Mouse (Mus musculus) midbrain, embryonic 16.5 days (tissue): ENCODE data around the gene Gm20604. TPM values are rescaled to one million over a fixed set of nuclear protein-coding genes. Genes with fewer than 3 reads are reported as not detected.

Experiments used
- ATAC-seq: fragments of 200-750 bp; cut with Nextera tagmentation; 2 replicates; pipeline ENCODE4 v1.8.0; 2017; ENCODE audit warnings: moderate TSS enrichment
- H3K27ac ChIP-seq: fragments of 300-500 bp; sonication (generic); 2 replicates; pipeline ENCODE4 v1.5.1; 2014; ENCODE audit warnings: mild to moderate bottlenecking, low read length, mixed read lengths
- H3K27me3 ChIP-seq: fragments of 300-500 bp; sonication (generic); 2 replicates; pipeline ENCODE4 v1.6.1; 2014; ENCODE audit warnings: low read depth, low read length, mixed read lengths; ENCODE audit not compliant: control insufficient read depth, insufficient read depth
- H3K36me3 ChIP-seq: fragments of 300-500 bp; sonication (generic); 2 replicates; pipeline ENCODE4 v1.6.1; 2014; ENCODE audit warnings: mild to moderate bottlenecking, low read length, moderate library complexity, mixed read lengths; ENCODE audit not compliant: control insufficient read depth, insufficient read depth
- H3K4me1 ChIP-seq: fragments of 300-500 bp; sonication (generic); 2 replicates; pipeline ENCODE4 v1.6.1; 2014; ENCODE audit warnings: mild to moderate bottlenecking, low read length, mixed read lengths; ENCODE audit not compliant: control insufficient read depth, insufficient read depth
- H3K4me2 ChIP-seq: fragments of 300-500 bp; sonication (generic); 2 replicates; pipeline ENCODE4 v1.6.1; 2014; ENCODE audit warnings: mild to moderate bottlenecking, low read length, mixed read lengths
- H3K4me3 ChIP-seq: fragments of 300-500 bp; sonication (generic); 2 replicates; pipeline ENCODE4 v1.5.1; 2014; ENCODE audit warnings: low read depth, mild to moderate bottlenecking, low read length, moderate library complexity, mixed read lengths
- H3K9ac ChIP-seq: fragments of 300-500 bp; sonication (generic); 2 replicates; pipeline ENCODE4 v1.6.1; 2014; ENCODE audit warnings: low read depth, low read length, mixed read lengths
- H3K9me3 ChIP-seq: fragments of 300-500 bp; sonication (generic); replicated peaks from 2 replicates; pipeline ENCODE4 v1.6.1; 2014; ENCODE audit warnings: mild to moderate bottlenecking, low read length, mixed read lengths; ENCODE audit not compliant: control insufficient read depth, poor library complexity, severe bottlenecking
- WGBS: fragments of 180-500 bp; shearing (Covaris S2); extraction: QIAGEN DNeasy Blood & Tissue Kit; methylation state at CpG from one replicate; pipeline ENCODE4 v1.1.7; 2014; 5-methylcytosine and 5-hydroxymethylcytosine counted together
- polyA plus RNA-seq: library from polyadenylated mRNA; unstranded; fragments of >200 nt; fragmentation: Nextera tagmentation; extraction: Ambion mirVana; gene quantifications from 2 replicates; pipeline ENCODE4 v1.2.1, GENCODE M21; 2015

The Gm20604 gene
- polyA plus RNA-seq, 1 experiment from 2014 or later: 50.9 TPM

DNA sequence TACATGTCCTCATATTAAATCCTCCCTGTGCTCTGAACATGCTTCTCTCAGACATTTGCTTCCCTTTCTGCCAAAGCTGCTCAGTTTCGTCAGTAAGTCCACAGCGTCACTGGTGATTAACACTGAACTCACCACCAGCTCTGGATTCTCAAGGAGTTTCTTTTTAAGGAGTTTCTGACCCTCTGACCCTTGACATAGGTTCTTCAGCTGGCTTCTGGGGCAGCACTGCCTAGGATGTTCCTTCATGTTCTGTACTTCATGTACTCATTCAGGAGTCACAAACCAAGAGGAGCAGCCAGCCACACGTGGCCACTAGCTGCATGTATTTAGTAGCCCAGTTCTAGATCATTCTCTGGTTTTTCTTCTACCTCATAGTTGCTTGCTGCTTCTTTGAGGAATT is 10.2 kb downstream of the Gm20604 start:
- H3K9me3 ChIP-seq: no peaks in the 10 kb centered on the region
- 88% methylated on average over 3 of the region's 3 CpGs for WGBS

GRCm38 (mm10) chr12:102744839-102745238 is 13.6 kb downstream of the Gm20604 start:
- Histone ChIP-seq H3K9ac (no peak overlapping the region), H3K9me3 (no peaks in the 10 kb centered on the region), H3K4me3 (no peak overlapping the region), H3K4me2 (peak overlapping the region; percentile 97), H3K4me1 (peaks cover 23% of the 10 kb centered on the region), H3K27ac (no peak overlapping the region), H3K36me3 (peaks cover 3% of the 10 kb centered on the region; the same call in 1 of the 2 replicates), H3K27me3 (no peaks in the 10 kb centered on the region)
- ATAC-seq: no peak
- WGBS: 64% methylated on average over 6 of the region's 6 CpGs

More for the DNA sequence above, 10.2 kb downstream of the Gm20604 start:
- no peak for ATAC-seq
- Histone ChIP-seq H3K27me3 (no peaks in the 10 kb centered on the region), H3K36me3 (peaks cover 3% of the 10 kb centered on the region; the same call in 1 of the 2 replicates), H3K4me3 (no peak overlapping the region), H3K4me2 (no peak overlapping the region), H3K9ac (no peak overlapping the region), H3K27ac (no peak overlapping the region), H3K4me1 (peaks cover 9% of the 10 kb centered on the region)

GRCm38 (mm10) chr12:102743589-102744574 is 14.6 kb downstream of the Gm20604 start, which contains the start of the genes Moap1 and Tmem251:
TSS of gene Moap1 (minus strand) at chr12:102743661.
TSS of gene Tmem251 (plus strand) at chr12:102743762.
- ATAC-seq: peak; percentile 97
- Histone ChIP-seq H3K4me2 (peak within 1 kb of the TSS; percentile 97), H3K9me3 (no peaks in the 10 kb centered on the region), H3K27me3 (no peaks in the 10 kb centered on the region), H3K4me1 (peaks cover 23% of the 10 kb centered on the region), H3K36me3 (no peaks in the 10 kb centered on the region), H3K4me3 (peak within 1 kb of the TSS; percentile 86), H3K27ac (peak within 1 kb of the TSS; percentile 94), H3K9ac (peak within 1 kb of the TSS; percentile 94)
- WGBS: under 1% methylated on average over 63 of the region's 63 CpGs

DNA sequence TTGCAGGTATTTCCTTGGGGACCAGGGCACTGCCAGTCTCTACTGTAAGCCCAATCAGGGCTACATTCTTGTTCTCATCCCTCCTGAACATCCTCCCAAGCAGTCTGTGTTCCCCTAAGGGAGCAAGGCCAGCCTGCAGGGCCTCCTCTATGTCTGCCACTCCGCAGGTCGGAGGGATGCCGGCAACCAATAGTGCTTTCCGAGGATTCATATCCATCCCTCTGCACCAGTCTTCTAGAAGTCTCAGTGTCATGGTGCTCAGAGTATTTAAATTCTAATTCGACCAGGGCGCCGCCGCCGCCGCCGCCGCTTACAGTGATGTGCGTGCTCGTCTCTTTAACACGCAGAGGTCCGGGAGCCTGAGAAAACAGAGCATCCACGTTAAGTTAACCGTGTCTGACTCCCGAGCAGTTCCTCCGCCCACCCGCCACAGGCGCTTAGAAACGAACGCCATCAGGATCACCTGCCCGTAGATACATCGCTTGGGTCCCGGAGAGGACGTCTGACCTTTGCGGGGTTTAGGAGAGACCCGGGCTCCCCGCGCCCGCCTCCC is 15.4 kb downstream of the Gm20604 start:
- Histone ChIP-seq H3K27me3 (no peaks in the 10 kb centered on the region), H3K4me2 (peak overlapping the region; percentile 97), H3K36me3 (no peaks in the 10 kb centered on the region), H3K27ac (peak overlapping the region; percentile 94), H3K9ac (peak overlapping the region; percentile 94), H3K9me3 (no peaks in the 10 kb centered on the region), H3K4me3 (peak overlapping the region; percentile 86), H3K4me1 (peaks cover 23% of the 10 kb centered on the region)
- WGBS: under 1% methylated on average over 33 of the region's 33 CpGs
- peak; percentile 83 for ATAC-seq

DNA sequence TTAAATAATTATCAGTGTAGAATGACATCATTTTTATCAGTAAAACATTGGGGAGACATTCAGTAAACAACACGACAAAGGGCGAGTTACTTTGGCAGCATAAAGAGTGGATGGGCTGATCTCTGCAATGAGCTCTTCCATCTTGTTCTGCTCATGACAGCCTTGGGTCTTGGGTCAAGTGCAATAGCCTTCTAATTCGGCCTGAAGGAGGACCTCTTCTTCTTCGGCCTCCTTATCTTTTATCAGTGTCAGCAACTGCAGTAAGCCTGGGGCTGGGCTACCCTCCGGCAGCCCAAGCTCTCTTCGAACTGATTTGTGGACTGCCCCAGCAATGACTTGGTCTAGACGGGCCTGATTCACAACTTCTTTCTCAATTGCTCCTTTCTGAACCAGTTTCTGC is 16.4 kb downstream of the Gm20604 start:
- Histone ChIP-seq H3K9me3 (no peaks in the 10 kb centered on the region), H3K27ac (no peak overlapping the region), H3K9ac (peak overlapping the region; percentile 94; the same call in 1 of the 2 replicates), H3K4me2 (peak overlapping the region; percentile 97; the same call in 1 of the 2 replicates), H3K27me3 (no peaks in the 10 kb centered on the region), H3K36me3 (no peaks in the 10 kb centered on the region), H3K4me1 (peaks cover 23% of the 10 kb centered on the region), H3K4me3 (no peak overlapping the region)
- no peak for ATAC-seq
- 87% methylated on average over 7 of the region's 7 CpGs for WGBS

DNA sequence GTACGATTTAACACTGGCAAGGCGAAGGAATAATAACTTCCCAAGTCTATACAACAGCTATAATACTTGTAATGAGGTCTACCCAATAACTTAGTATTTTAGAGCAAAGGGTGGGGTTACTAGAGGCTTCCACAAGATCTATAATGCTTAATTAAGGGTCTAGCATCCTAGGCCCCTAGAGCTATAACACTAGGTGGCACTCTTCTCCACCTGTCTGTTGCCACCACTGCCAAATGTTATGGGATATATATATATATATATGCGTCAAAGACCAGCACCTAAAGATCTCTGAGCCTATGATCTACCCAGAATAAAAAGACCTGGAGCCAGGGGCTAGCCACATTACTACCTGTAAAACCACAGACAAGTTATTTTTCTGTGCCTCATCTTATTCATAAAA is 18.2 kb downstream of the Gm20604 start:
- WGBS: 62% methylated on average over 3 of the region's 3 CpGs
- no peak overlapping the region for H3K27ac ChIP-seq
- H3K4me2 ChIP-seq: no peak overlapping the region
- no peaks in the 10 kb centered on the region for H3K36me3 ChIP-seq
- H3K4me1 ChIP-seq: peaks cover 23% of the 10 kb centered on the region
- H3K4me3 ChIP-seq: no peak overlapping the region
- no peak overlapping the region for H3K9ac ChIP-seq
- no peak for ATAC-seq
- H3K9me3 ChIP-seq: no peaks in the 10 kb centered on the region
- no peaks in the 10 kb centered on the region for H3K27me3 ChIP-seq

- no peak for ATAC-seq
- 79% methylated on average over 5 of the region's 5 CpGs for WGBS
- Histone ChIP-seq H3K9me3 (no peaks in the 10 kb centered on the region), H3K27me3 (no peaks in the 10 kb centered on the region), H3K4me1 (peaks cover 14% of the 10 kb centered on the region), H3K9ac (no peak overlapping the region), H3K27ac (no peak overlapping the region), H3K4me2 (no peak overlapping the region), H3K36me3 (no peaks in the 10 kb centered on the region), H3K4me3 (no peak overlapping the region)
Observed at GRCm38 (mm10) chr12:102739096-102739495, 19.4 kb downstream of the Gm20604 start.

DNA sequence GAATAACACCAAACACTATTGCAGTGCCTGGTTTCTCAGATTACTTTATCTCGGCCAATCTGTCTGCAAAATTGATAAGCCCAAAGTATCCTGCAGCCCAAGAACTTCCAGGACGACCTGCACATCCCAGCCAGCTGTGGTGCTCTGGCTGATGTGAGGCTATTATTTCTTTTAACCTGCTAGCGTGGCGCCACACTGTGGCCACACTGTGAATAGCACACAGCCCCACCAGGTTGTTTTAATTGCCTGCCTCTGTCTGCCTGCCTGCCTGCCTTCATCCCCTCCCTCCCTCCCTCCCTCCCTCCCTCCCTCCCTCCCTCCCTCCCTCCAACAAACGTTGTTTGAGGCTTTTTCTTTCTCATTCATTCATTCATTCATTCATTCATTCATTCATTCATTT is 25.1 kb downstream of the Gm20604 start:
- Histone ChIP-seq H3K36me3 (no peaks in the 10 kb centered on the region), H3K9me3 (no peaks in the 10 kb centered on the region), H3K27ac (no peak overlapping the region), H3K9ac (no peak overlapping the region), H3K4me2 (no peak overlapping the region), H3K4me3 (no peak overlapping the region), H3K4me1 (peaks cover 16% of the 10 kb centered on the region), H3K27me3 (no peaks in the 10 kb centered on the region)
- ATAC-seq: no peak
- WGBS: 15% methylated on average over 4 of the region's 5 CpGs
